ENCODE assay signal across 10 mouse cellular contexts in genomic region chr5:24347186-24347875, GRCm38 (mm10). TPM values are rescaled to one million over a fixed set of nuclear protein-coding genes. Genes with fewer than 3 reads are reported as not detected.
A peak's percentile ranks its signal among the peaks of the same experiment; 100 is the strongest.
DNase-seq lines count a peak whose midpoint lies in the region; ATAC-seq lines count a peak whose summit lies in the region.
"Had no signal": no experiment of that assay in that cellular context is flagged by ENCODE, and none has a peak within 500 bp of the region (broad histone marks: within the 10 kb centered on the region; RNA-seq: fewer than 3 reads in every experiment).

No protein-coding gene starts in this region.

- peak overlapping the region; percentile 99; the same call in 1 of the 2 replicates for H3K27ac ChIP-seq in heart, embryonic 12.5 days (ENCODE audit: poor library complexity, severe bottlenecking)
- no peak overlapping the region for H3K27ac ChIP-seq in embryonic facial prominence, embryonic 12.5 days
- no peak overlapping the region for H3K27ac ChIP-seq in limb, embryonic 12.5 days
- no peak overlapping the region for H3K27ac ChIP-seq in neural tube, embryonic 14.5 days (ENCODE audit: low read depth, low read length)
- H3K27ac ChIP-seq: embryonic facial prominence, embryonic 13.5 days had no signal

- no peak for DNase-seq in heart, postnatal 10 days
- no peak for DNase-seq in left cerebral cortex, postnatal 4 days
- DNase-seq in embryo, embryonic 9.5 days (ENCODE audit: extremely low spot score), result no peak
- DNase-seq in urinary bladder, postnatal 25 days (ENCODE audit: low spot score), result no peak

- intact Hi-C loops in heart, postnatal 10 days (cut with DNase I), result no loop called here
- intact Hi-C loops in left cerebral cortex, postnatal 4 days (cut with DNase I), result no loop called here

- no peak overlapping the region for H3K9ac ChIP-seq in heart, embryonic 12.5 days
- no peak overlapping the region for H3K9ac ChIP-seq in embryonic facial prominence, embryonic 12.5 days
- H3K9ac ChIP-seq in limb, embryonic 12.5 days (replicated peaks), result no peak overlapping the region
- H3K9ac ChIP-seq in neural tube, embryonic 14.5 days (replicated peaks; ENCODE audit: low read depth, low read length), result no peak overlapping the region; the same call in 1 of the 2 replicates

- H3K4me2 ChIP-seq in heart, embryonic 12.5 days, result peak overlapping the region; percentile 91
- peak overlapping the region; percentile 97 for H3K4me2 ChIP-seq in embryonic facial prominence, embryonic 12.5 days (replicated peaks)
- H3K4me2 ChIP-seq in limb, embryonic 12.5 days, result peak overlapping the region; percentile 93; the same call in 1 of the 2 replicates
- peak overlapping the region; percentile 99; the same call in 1 of the 2 replicates for H3K4me2 ChIP-seq in neural tube, embryonic 14.5 days (ENCODE audit: low read depth, low read length)

- 42% methylated on average over 7 of the region's 7 CpGs for WGBS in heart, embryonic 12.5 days
- WGBS in embryonic facial prominence, embryonic 12.5 days, result 46% methylated on average over 7 of the region's 7 CpGs
- WGBS in limb, embryonic 12.5 days, result 33% methylated on average over 7 of the region's 7 CpGs
- WGBS in neural tube, embryonic 14.5 days, result 69% methylated on average over 7 of the region's 7 CpGs

- ATAC-seq in heart, embryonic 12.5 days (ENCODE audit: insufficient number of reproducible peaks, low FRiP score), result no peak
- no peak for ATAC-seq in embryonic facial prominence, embryonic 12.5 days (ENCODE audit: insufficient number of reproducible peaks, insufficient read depth, low FRiP score, low TSS enrichment)
- ATAC-seq in limb, embryonic 12.5 days (ENCODE audit: insufficient number of reproducible peaks, insufficient read depth, low FRiP score, low TSS enrichment, low read depth), result no peak
- ATAC-seq in neural tube, embryonic 14.5 days (ENCODE audit: low read depth), result no peak

- H3K4me3 ChIP-seq in heart, embryonic 12.5 days, result peak overlapping the region; percentile 82; the same call in 1 of the 2 replicates
- H3K4me3 ChIP-seq in embryonic facial prominence, embryonic 12.5 days, result no peak overlapping the region; the same call in 1 of the 2 replicates
- no peak overlapping the region for H3K4me3 ChIP-seq in limb, embryonic 12.5 days (replicated peaks)
- no peak overlapping the region; the same call in 1 of the 2 replicates for H3K4me3 ChIP-seq in neural tube, embryonic 14.5 days (ENCODE audit: low read depth, low read length)
- H3K4me3 ChIP-seq: myocyte had no signal

- H3K4me1 ChIP-seq in heart, embryonic 12.5 days (replicated peaks), result peaks cover 86% of the 10 kb centered on the region
- H3K4me1 ChIP-seq in embryonic facial prominence, embryonic 12.5 days, result peaks cover 32% of the 10 kb centered on the region
- peaks cover 54% of the 10 kb centered on the region for H3K4me1 ChIP-seq in limb, embryonic 12.5 days (replicated peaks)
- H3K4me1 ChIP-seq in neural tube, embryonic 14.5 days (ENCODE audit: control insufficient read depth, insufficient read depth, low read length), result peaks cover 60% of the 10 kb centered on the region

- H3K27me3 ChIP-seq in heart, embryonic 12.5 days (replicated peaks), result no peaks in the 10 kb centered on the region
- peaks cover 65% of the 10 kb centered on the region for H3K27me3 ChIP-seq in embryonic facial prominence, embryonic 12.5 days
- H3K27me3 ChIP-seq in limb, embryonic 12.5 days, result peaks cover 68% of the 10 kb centered on the region
- H3K27me3 ChIP-seq in neural tube, embryonic 14.5 days (ENCODE audit: control insufficient read depth, insufficient read depth, low read length), result peaks cover 3% of the 10 kb centered on the region; the same call in 1 of the 2 replicates

- no peaks in the 10 kb centered on the region for H3K9me3 ChIP-seq in heart, embryonic 12.5 days (replicated peaks)
- H3K9me3 ChIP-seq in embryonic facial prominence, embryonic 12.5 days, result no peaks in the 10 kb centered on the region
- H3K9me3 ChIP-seq in limb, embryonic 12.5 days, result no peaks in the 10 kb centered on the region
- no peaks in the 10 kb centered on the region for H3K9me3 ChIP-seq in neural tube, embryonic 14.5 days (ENCODE audit: control insufficient read depth, low read length)
- H3K9me3 ChIP-seq: embryonic facial prominence, embryonic 13.5 days had no signal

- H3K36me3 ChIP-seq in heart, embryonic 12.5 days, result peaks cover 23% of the 10 kb centered on the region; the same call in 1 of the 2 replicates
- no peaks in the 10 kb centered on the region for H3K36me3 ChIP-seq in embryonic facial prominence, embryonic 12.5 days
- H3K36me3 ChIP-seq in limb, embryonic 12.5 days, result no peaks in the 10 kb centered on the region
- H3K36me3 ChIP-seq in neural tube, embryonic 14.5 days (ENCODE audit: control insufficient read depth, insufficient read depth, low read length), result no peaks in the 10 kb centered on the region
- H3K36me3 ChIP-seq: embryonic facial prominence, embryonic 13.5 days had no signal

RNA-seq across cellular contexts. Expression of gene Kcnh2, which starts 4.1 kb away (rescaled TPM):
- 38.2 and 40.5 TPM in 2 replicates for polyA plus RNA-seq in heart, embryonic 12.5 days (2016; fragmentation: Nextera tagmentation; extraction: Ambion mirVana)
- total RNA-seq in heart, postnatal 10 days (2021), result 10 to 100 TPM; 90.5 to 93.9 TPM
- 4.5 and 5.2 TPM in 2 replicates for polyA plus RNA-seq in embryonic facial prominence, embryonic 12.5 days (2016; fragmentation: Nextera tagmentation; extraction: Ambion mirVana)
- 4.9 and 5.4 TPM in 2 replicates for polyA plus RNA-seq in limb, embryonic 12.5 days (2016; fragmentation: Nextera tagmentation; extraction: Ambion mirVana)
- polyA plus RNA-seq in neural tube, embryonic 14.5 days (2014; fragmentation: Nextera tagmentation; extraction: Ambion mirVana), result 13.6 and 17.0 TPM in 2 replicates
- total RNA-seq in left cerebral cortex, postnatal 4 days (2021), result 10 to 100 TPM; 16.4 to 21.2 TPM

RNA-seq across cellular contexts. Expression of gene Nos3, which starts 17.3 kb away (rescaled TPM):
- polyA plus RNA-seq in heart, embryonic 12.5 days (2016; fragmentation: Nextera tagmentation; extraction: Ambion mirVana), result 45.9 and 46.9 TPM in 2 replicates
- total RNA-seq in heart, postnatal 10 days (2021), result 10 to 100 TPM; 44.0 to 44.4 TPM
- 6.7 and 7.6 TPM in 2 replicates for polyA plus RNA-seq in embryonic facial prominence, embryonic 12.5 days (2016; fragmentation: Nextera tagmentation; extraction: Ambion mirVana)
- 5.2 and 6.1 TPM in 2 replicates for polyA plus RNA-seq in limb, embryonic 12.5 days (2016; fragmentation: Nextera tagmentation; extraction: Ambion mirVana)
- 4.2 and 9.6 TPM in 2 replicates for polyA plus RNA-seq in neural tube, embryonic 14.5 days (2014; fragmentation: Nextera tagmentation; extraction: Ambion mirVana)
- total RNA-seq in left cerebral cortex, postnatal 4 days (2021), result 10 to 100 TPM; 10.0 to 10.2 TPM

RNA-seq across cellular contexts. Expression of gene Atg9b, which starts 44.6 kb away (rescaled TPM):
- 1.4 and 2.6 TPM in 2 replicates for polyA plus RNA-seq in heart, embryonic 12.5 days (2016; fragmentation: Nextera tagmentation; extraction: Ambion mirVana)
- total RNA-seq in heart, postnatal 10 days (2021), result under 1 TPM; 0.62 to 0.89 TPM
- polyA plus RNA-seq in embryonic facial prominence, embryonic 12.5 days (2016; fragmentation: Nextera tagmentation; extraction: Ambion mirVana), result 0.36 and 0.47 TPM in 2 replicates
- polyA plus RNA-seq in limb, embryonic 12.5 days (2016; fragmentation: Nextera tagmentation; extraction: Ambion mirVana), result 0.46 and 0.47 TPM in 2 replicates
- polyA plus RNA-seq in neural tube, embryonic 14.5 days (2014; fragmentation: Nextera tagmentation; extraction: Ambion mirVana), result 2.0 and 2.2 TPM in 2 replicates
- total RNA-seq in left cerebral cortex, postnatal 4 days (2021), result 1 to 10 TPM; 6.4 to 8.1 TPM

RNA-seq across cellular contexts. Expression of gene Abcb8, which starts 46.1 kb away (rescaled TPM):
- polyA plus RNA-seq in heart, embryonic 12.5 days (2016; fragmentation: Nextera tagmentation; extraction: Ambion mirVana), result 52.7 and 57.4 TPM in 2 replicates
- 10 to 100 TPM; 85.0 to 88.5 TPM for total RNA-seq in heart, postnatal 10 days (2021)
- polyA plus RNA-seq in embryonic facial prominence, embryonic 12.5 days (2016; fragmentation: Nextera tagmentation; extraction: Ambion mirVana), result 44.6 and 46.2 TPM in 2 replicates
- polyA plus RNA-seq in limb, embryonic 12.5 days (2016; fragmentation: Nextera tagmentation; extraction: Ambion mirVana), result 41.6 and 42.9 TPM in 2 replicates
- 47.2 and 47.7 TPM in 2 replicates for polyA plus RNA-seq in neural tube, embryonic 14.5 days (2014; fragmentation: Nextera tagmentation; extraction: Ambion mirVana)
- total RNA-seq in left cerebral cortex, postnatal 4 days (2021), result 10 to 100 TPM; 44.5 to 53.6 TPM
